Mouse (Mus musculus): ENCODE measurements around the gene Hoxb13.
A peak's percentile ranks its signal among the peaks of the same experiment; 100 is the strongest.

Gene Hoxb13

GRCm38 (mm10) chr11:96193521-96194400 is at the start of gene Hoxb13:
Gene Hoxb13 (plus strand): TSS chr11:96194316.
- no peak for DNase-seq (ENCODE audit: low spot score)

- DNase-seq (ENCODE audit: low spot score), result peak; percentile 69
These were observed 48.4 kb upstream of the Hoxb13 start for GRCm38 (mm10) chr11:96145622-96146270.

GRCm38 (mm10) chr11:96147471-96147870 is 46.6 kb upstream of the Hoxb13 start:
- no peak for DNase-seq (ENCODE audit: low spot score)

- no peak for DNase-seq (ENCODE audit: low spot score)
These were observed 29.3 kb upstream of the Hoxb13 start for GRCm38 (mm10) chr11:96164769-96165168.

GRCm38 (mm10) chr11:96168125-96168524 is 26.0 kb upstream of the Hoxb13 start:
- DNase-seq (ENCODE audit: low spot score), result no peak

GRCm38 (mm10) chr11:96169016-96169415 is 25.1 kb upstream of the Hoxb13 start:
- DNase-seq (ENCODE audit: low spot score), result no peak

- no peak for DNase-seq (ENCODE audit: low spot score)
These were observed 23.3 kb upstream of the Hoxb13 start for GRCm38 (mm10) chr11:96170711-96171379.

- DNase-seq (ENCODE audit: low spot score), result no peak
These were observed 22.5 kb upstream of the Hoxb13 start for GRCm38 (mm10) chr11:96171601-96172000.

GRCm38 (mm10) chr11:96172511-96173287 is 21.4 kb upstream of the Hoxb13 start:
- no peak for DNase-seq (ENCODE audit: low spot score)

- no peak for DNase-seq (ENCODE audit: low spot score)
These were observed 20.8 kb upstream of the Hoxb13 start for GRCm38 (mm10) chr11:96173288-96173840.

GRCm38 (mm10) chr11:96174881-96175280 is 19.2 kb upstream of the Hoxb13 start:
- no peak for DNase-seq (ENCODE audit: low spot score)

- no peak for DNase-seq (ENCODE audit: low spot score)
These were observed 18.6 kb upstream of the Hoxb13 start for GRCm38 (mm10) chr11:96175511-96175910.

- DNase-seq (ENCODE audit: low spot score), result no peak
These were observed 18.1 kb upstream of the Hoxb13 start for GRCm38 (mm10) chr11:96175951-96176530.

GRCm38 (mm10) chr11:96176841-96177240 is 17.3 kb upstream of the Hoxb13 start:
- DNase-seq (ENCODE audit: low spot score), result no peak

GRCm38 (mm10) chr11:96177546-96178174 is 16.5 kb upstream of the Hoxb13 start:
- no peak for DNase-seq (ENCODE audit: low spot score)

GRCm38 (mm10) chr11:96178356-96178755 is 15.8 kb upstream of the Hoxb13 start:
- no peak for DNase-seq (ENCODE audit: low spot score)

- DNase-seq (ENCODE audit: low spot score), result no peak
These were observed 15.1 kb upstream of the Hoxb13 start for GRCm38 (mm10) chr11:96178911-96179503.

GRCm38 (mm10) chr11:96181061-96181460 is 13.1 kb upstream of the Hoxb13 start:
- DNase-seq (ENCODE audit: low spot score), result no peak

GRCm38 (mm10) chr11:96184233-96184632 is 9.9 kb upstream of the Hoxb13 start:
- DNase-seq (ENCODE audit: low spot score), result no peak

- no peak for DNase-seq (ENCODE audit: low spot score)
These were observed 6.8 kb upstream of the Hoxb13 start for GRCm38 (mm10) chr11:96187321-96187720.
